Mouse (Mus musculus): ENCODE data around the gene Ifitm3. TPM values are rescaled to one million over a fixed set of nuclear protein-coding genes. Genes with fewer than 3 reads are reported as not detected.

The Ifitm3 gene
- polyA plus RNA-seq, 1 experiment from 2014 or later, result 9.7 TPM

GRCm38 (mm10) chr7:140997817-140998216 lies 12.8 kb downstream of the Ifitm3 start:
- Histone ChIP-seq H3K27ac (ENCODE audit: low read depth, low read length) (no peak overlapping the region), H3K9ac (ENCODE audit: low read length) (no peak overlapping the region), H3K4me3 (ENCODE audit: low read depth, low read length) (no peak overlapping the region), H3K36me3 (ENCODE audit: control insufficient read depth, insufficient read depth, low read length) (no peaks in the 10 kb centered on the region), H3K9me3 (ENCODE audit: control insufficient read depth, low read length) (no peaks in the 10 kb centered on the region), H3K4me1 (replicated peaks; ENCODE audit: control insufficient read depth, insufficient read depth, low read length) (no peaks in the 10 kb centered on the region), H3K4me2 (ENCODE audit: low read depth, low read length, severe bottlenecking) (no peak overlapping the region), H3K27me3 (ENCODE audit: control insufficient read depth, insufficient read depth, low read length) (no peaks in the 10 kb centered on the region)
- WGBS, result 63% methylated on average over 1 of the region's 1 CpGs
- DNase-seq (ENCODE audit: low spot score) (no peak), ATAC-seq (replicated peaks; ENCODE audit: low FRiP score) (no peak)

- Histone ChIP-seq H3K4me2 (ENCODE audit: low read depth, low read length, severe bottlenecking) (no peak overlapping the region), H3K27me3 (ENCODE audit: control insufficient read depth, insufficient read depth, low read length) (no peaks in the 10 kb centered on the region), H3K4me3 (ENCODE audit: low read depth, low read length) (no peak overlapping the region), H3K9ac (ENCODE audit: low read length) (no peak overlapping the region), H3K9me3 (ENCODE audit: control insufficient read depth, low read length) (no peaks in the 10 kb centered on the region), H3K27ac (ENCODE audit: low read depth, low read length) (no peak overlapping the region), H3K36me3 (ENCODE audit: control insufficient read depth, insufficient read depth, low read length) (no peaks in the 10 kb centered on the region), H3K4me1 (replicated peaks; ENCODE audit: control insufficient read depth, insufficient read depth, low read length) (no peaks in the 10 kb centered on the region)
- DNase-seq (ENCODE audit: low spot score), result no peak
- 91% methylated on average over 14 of the region's 14 CpGs for WGBS
- no peak for ATAC-seq (replicated peaks; ENCODE audit: low FRiP score)
Observed at GRCm38 (mm10) chr7:140991117-140991689, 19.4 kb downstream of the Ifitm3 start.

DNA sequence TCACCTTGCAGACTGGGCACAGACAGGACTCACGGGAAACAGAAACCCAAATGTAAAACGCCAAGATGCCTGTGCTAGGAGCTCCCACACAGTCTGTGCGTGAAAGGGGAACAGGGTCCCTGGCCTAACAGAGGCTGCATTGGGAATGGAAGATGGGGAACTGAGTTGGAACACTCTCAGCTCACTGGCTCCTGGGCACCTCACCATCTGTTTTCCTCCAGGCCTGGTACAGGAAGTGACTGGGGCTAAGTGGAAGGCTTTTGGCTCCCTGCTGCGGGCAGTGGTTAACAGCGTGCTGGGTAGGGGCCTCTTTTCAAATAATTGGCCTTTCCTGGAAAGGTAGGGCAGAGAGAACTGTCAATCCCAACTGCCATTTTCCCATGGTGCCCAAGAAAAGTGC lies 19.9 kb downstream of the Ifitm3 start:
- DNase-seq (ENCODE audit: low spot score), result no peak
- Histone ChIP-seq H3K36me3 (ENCODE audit: control insufficient read depth, insufficient read depth, low read length) (no peaks in the 10 kb centered on the region), H3K4me1 (replicated peaks; ENCODE audit: control insufficient read depth, insufficient read depth, low read length) (no peaks in the 10 kb centered on the region), H3K9ac (ENCODE audit: low read length) (no peak overlapping the region), H3K27me3 (ENCODE audit: control insufficient read depth, insufficient read depth, low read length) (no peaks in the 10 kb centered on the region), H3K27ac (ENCODE audit: low read depth, low read length) (no peak overlapping the region), H3K4me2 (ENCODE audit: low read depth, low read length, severe bottlenecking) (no peak overlapping the region), H3K4me3 (ENCODE audit: low read depth, low read length) (no peak overlapping the region), H3K9me3 (ENCODE audit: control insufficient read depth, low read length) (no peaks in the 10 kb centered on the region; the same call in 1 of the 2 replicates)
- 80% methylated on average over 5 of the region's 5 CpGs for WGBS
- no peak for ATAC-seq (replicated peaks; ENCODE audit: low FRiP score)

GRCm38 (mm10) chr7:140990185-140990584 lies 20.4 kb downstream of the Ifitm3 start:
- no peaks in the 10 kb centered on the region for H3K27me3 ChIP-seq (ENCODE audit: control insufficient read depth, insufficient read depth, low read length)
- 70% methylated on average over 6 of the region's 6 CpGs for WGBS
- DNase-seq (ENCODE audit: low spot score), result no peak
- H3K4me2 ChIP-seq (ENCODE audit: low read depth, low read length, severe bottlenecking), result no peak overlapping the region
- H3K9me3 ChIP-seq (ENCODE audit: control insufficient read depth, low read length), result no peaks in the 10 kb centered on the region; the same call in 1 of the 2 replicates
- no peak overlapping the region for H3K27ac ChIP-seq (ENCODE audit: low read depth, low read length)
- H3K9ac ChIP-seq (ENCODE audit: low read length), result no peak overlapping the region
- no peak overlapping the region for H3K4me3 ChIP-seq (ENCODE audit: low read depth, low read length)
- ATAC-seq (replicated peaks; ENCODE audit: low FRiP score), result no peak
- H3K36me3 ChIP-seq (ENCODE audit: control insufficient read depth, insufficient read depth, low read length), result no peaks in the 10 kb centered on the region
- H3K4me1 ChIP-seq (replicated peaks; ENCODE audit: control insufficient read depth, insufficient read depth, low read length), result no peaks in the 10 kb centered on the region

GRCm38 (mm10) chr7:140989022-140989421 lies 21.5 kb downstream of the Ifitm3 start:
- no peak overlapping the region for H3K4me3 ChIP-seq (ENCODE audit: low read depth, low read length)
- H3K4me1 ChIP-seq (replicated peaks; ENCODE audit: control insufficient read depth, insufficient read depth, low read length), result no peaks in the 10 kb centered on the region
- no peak overlapping the region for H3K9ac ChIP-seq (ENCODE audit: low read length)
- 75% methylated on average over 4 of the region's 4 CpGs for WGBS
- H3K9me3 ChIP-seq (ENCODE audit: control insufficient read depth, low read length), result no peaks in the 10 kb centered on the region; the same call in 1 of the 2 replicates
- no peak overlapping the region for H3K4me2 ChIP-seq (ENCODE audit: low read depth, low read length, severe bottlenecking)
- H3K27ac ChIP-seq (ENCODE audit: low read depth, low read length), result no peak overlapping the region
- DNase-seq (ENCODE audit: low spot score) (no peak), ATAC-seq (replicated peaks; ENCODE audit: low FRiP score) (no peak)
- H3K27me3 ChIP-seq (ENCODE audit: control insufficient read depth, insufficient read depth, low read length), result no peaks in the 10 kb centered on the region
- H3K36me3 ChIP-seq (ENCODE audit: control insufficient read depth, insufficient read depth, low read length), result no peaks in the 10 kb centered on the region

DNA sequence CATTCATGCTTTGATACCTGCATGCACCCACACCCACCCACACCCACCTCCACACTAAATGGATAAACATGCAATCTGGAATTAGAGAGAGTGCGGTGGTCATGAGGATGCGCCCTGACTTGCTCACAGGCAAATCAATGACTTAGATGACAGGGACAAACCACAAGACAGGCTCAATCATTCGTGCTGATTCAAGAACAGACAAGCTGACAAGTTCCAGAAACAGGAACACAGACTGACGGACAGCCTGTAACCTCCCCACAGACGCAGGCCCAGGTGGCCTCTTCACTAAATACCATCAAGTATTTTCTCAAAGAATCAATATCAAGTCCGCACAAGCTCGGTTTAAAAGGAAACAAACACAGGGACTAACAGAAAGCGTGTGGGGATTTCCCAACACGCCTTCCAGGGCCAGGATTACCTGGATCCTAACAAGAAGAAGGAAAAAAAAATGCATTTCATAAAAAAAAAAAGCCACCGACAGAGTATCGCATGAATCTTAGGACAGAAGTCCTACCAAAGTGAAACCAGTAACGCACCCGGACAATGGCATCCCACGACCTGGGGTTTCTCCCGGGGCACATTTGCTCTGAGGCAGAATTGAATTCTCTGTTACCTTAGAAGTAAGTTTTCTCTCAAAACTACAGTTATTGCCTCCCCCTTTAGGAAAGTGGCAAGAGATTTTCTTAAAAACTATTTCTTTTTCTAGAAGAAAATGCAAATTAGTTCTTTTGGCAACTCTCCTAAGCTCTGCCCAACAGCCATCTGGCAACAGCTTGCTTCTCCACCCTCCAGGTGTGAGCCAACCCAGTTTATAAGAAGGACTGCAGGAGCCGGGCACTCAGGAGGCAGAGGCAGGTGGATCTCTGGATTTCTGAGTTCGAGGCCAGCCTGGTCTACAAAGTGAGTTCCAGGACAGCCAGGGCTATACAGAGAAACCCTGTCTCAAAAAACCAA lies 23.1 kb downstream of the Ifitm3 start:
- no peaks in the 10 kb centered on the region for H3K4me1 ChIP-seq (replicated peaks; ENCODE audit: control insufficient read depth, insufficient read depth, low read length)
- WGBS, result 89% methylated on average over 17 of the region's 17 CpGs
- DNase-seq (ENCODE audit: low spot score), result no peak
- no peaks in the 10 kb centered on the region for H3K36me3 ChIP-seq (ENCODE audit: control insufficient read depth, insufficient read depth, low read length)
- H3K9me3 ChIP-seq (ENCODE audit: control insufficient read depth, low read length), result no peaks in the 10 kb centered on the region; the same call in 1 of the 2 replicates
- no peak overlapping the region for H3K4me2 ChIP-seq (ENCODE audit: low read depth, low read length, severe bottlenecking)
- no peak overlapping the region for H3K9ac ChIP-seq (ENCODE audit: low read length)
- H3K27ac ChIP-seq (ENCODE audit: low read depth, low read length), result no peak overlapping the region
- H3K4me3 ChIP-seq (ENCODE audit: low read depth, low read length), result no peak overlapping the region
- ATAC-seq (replicated peaks; ENCODE audit: low FRiP score), result no peak
- H3K27me3 ChIP-seq (ENCODE audit: control insufficient read depth, insufficient read depth, low read length), result no peaks in the 10 kb centered on the region

- no peak overlapping the region for H3K4me3 ChIP-seq (ENCODE audit: low read depth, low read length)
- H3K27ac ChIP-seq (ENCODE audit: low read depth, low read length), result no peak overlapping the region
- ATAC-seq (replicated peaks; ENCODE audit: low FRiP score) (no peak), DNase-seq (ENCODE audit: low spot score) (no peak)
- H3K36me3 ChIP-seq (ENCODE audit: control insufficient read depth, insufficient read depth, low read length), result no peaks in the 10 kb centered on the region
- 93% methylated on average over 7 of the region's 7 CpGs for WGBS
- no peaks in the 10 kb centered on the region for H3K4me1 ChIP-seq (replicated peaks; ENCODE audit: control insufficient read depth, insufficient read depth, low read length)
- no peak overlapping the region for H3K9ac ChIP-seq (ENCODE audit: low read length)
- no peaks in the 10 kb centered on the region for H3K27me3 ChIP-seq (ENCODE audit: control insufficient read depth, insufficient read depth, low read length)
- H3K9me3 ChIP-seq (ENCODE audit: control insufficient read depth, low read length), result no peaks in the 10 kb centered on the region; the same call in 1 of the 2 replicates
- no peak overlapping the region for H3K4me2 ChIP-seq (ENCODE audit: low read depth, low read length, severe bottlenecking)
Observed at GRCm38 (mm10) chr7:140982971-140983370, 27.6 kb downstream of the Ifitm3 start.

DNA sequence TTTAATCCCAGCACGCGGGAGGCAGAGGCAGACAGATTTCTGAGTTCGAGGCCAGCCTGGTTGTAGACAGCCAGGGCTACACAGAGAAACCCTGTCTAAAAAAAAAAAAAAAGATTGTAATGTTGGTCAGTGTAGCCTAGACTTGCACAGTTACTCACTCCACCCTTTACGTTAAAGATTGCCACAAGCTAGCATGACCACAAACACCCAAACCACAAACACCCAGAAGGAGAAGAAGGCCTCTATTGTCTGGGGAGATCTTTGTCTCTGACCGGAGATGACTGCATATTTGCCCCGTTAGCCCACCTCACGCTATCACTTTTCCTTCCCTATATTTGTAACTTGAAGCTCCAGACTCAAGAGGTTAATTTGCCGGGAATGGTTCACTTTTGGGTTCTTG lies 28.9 kb downstream of the Ifitm3 start:
- 90% methylated on average over 8 of the region's 8 CpGs for WGBS
- ATAC-seq (replicated peaks; ENCODE audit: low FRiP score) (no peak), DNase-seq (ENCODE audit: low spot score) (no peak)
- Histone ChIP-seq H3K9ac (ENCODE audit: low read length) (no peak overlapping the region), H3K9me3 (ENCODE audit: control insufficient read depth, low read length) (no peaks in the 10 kb centered on the region; the same call in 1 of the 2 replicates), H3K27me3 (ENCODE audit: control insufficient read depth, insufficient read depth, low read length) (no peaks in the 10 kb centered on the region), H3K4me2 (ENCODE audit: low read depth, low read length, severe bottlenecking) (no peak overlapping the region), H3K27ac (ENCODE audit: low read depth, low read length) (no peak overlapping the region), H3K4me3 (ENCODE audit: low read depth, low read length) (no peak overlapping the region), H3K4me1 (replicated peaks; ENCODE audit: control insufficient read depth, insufficient read depth, low read length) (no peaks in the 10 kb centered on the region), H3K36me3 (ENCODE audit: control insufficient read depth, insufficient read depth, low read length) (no peaks in the 10 kb centered on the region)
